Mouse (Mus musculus) kidney, adult 2 months (tissue): ENCODE measurements around the gene Decr2.

Source experiments
- CTCF ChIP-seq: fragments of 200-500 bp; conservative IDR thresholded peaks from 2 replicates; pipeline ENCODE4 v1.5.1; 2011; ENCODE audit warnings: low read depth, mild to moderate bottlenecking, control low read depth, low read length, moderate library complexity, mixed read lengths; ENCODE audit not compliant: insufficient read depth, insufficient read length
- POLR2A ChIP-seq: fragments of 200-500 bp; IDR thresholded peaks from one replicate; pipeline ENCODE4 v1.6.1; 2011; ENCODE audit warnings: low read depth, low read length, control low read depth

DNA sequence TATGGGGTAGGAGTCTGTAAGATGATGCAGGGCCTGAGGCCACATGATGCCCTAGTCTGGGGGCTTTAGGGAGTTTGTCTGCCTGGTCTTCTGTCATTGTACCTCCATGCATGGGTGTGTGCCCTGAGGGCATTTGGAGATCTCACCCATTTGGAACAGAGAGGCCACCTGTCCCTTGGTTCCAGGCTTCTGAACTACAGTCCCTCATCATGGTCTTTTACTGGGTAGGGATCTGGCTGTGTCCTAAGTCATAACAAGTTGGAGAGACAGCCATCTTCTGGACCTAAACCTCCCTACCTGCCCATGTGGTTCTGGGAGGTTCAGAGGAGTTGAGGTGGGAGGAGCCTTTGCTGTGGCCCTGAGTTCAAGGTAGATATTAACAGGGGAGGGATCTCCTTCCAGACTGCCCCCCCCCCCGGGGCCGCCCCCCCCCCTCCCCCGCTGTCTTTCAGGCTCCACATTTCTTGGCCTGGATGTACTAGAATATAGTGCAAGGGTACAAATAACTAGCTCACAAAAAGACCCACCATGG lies 25.9 kb upstream of the Decr2 start:
- TF ChIP-seq CTCF (no peak), POLR2A (no peak)
